Mouse (Mus musculus): ENCODE results near the gene Mapre1.

DNA sequence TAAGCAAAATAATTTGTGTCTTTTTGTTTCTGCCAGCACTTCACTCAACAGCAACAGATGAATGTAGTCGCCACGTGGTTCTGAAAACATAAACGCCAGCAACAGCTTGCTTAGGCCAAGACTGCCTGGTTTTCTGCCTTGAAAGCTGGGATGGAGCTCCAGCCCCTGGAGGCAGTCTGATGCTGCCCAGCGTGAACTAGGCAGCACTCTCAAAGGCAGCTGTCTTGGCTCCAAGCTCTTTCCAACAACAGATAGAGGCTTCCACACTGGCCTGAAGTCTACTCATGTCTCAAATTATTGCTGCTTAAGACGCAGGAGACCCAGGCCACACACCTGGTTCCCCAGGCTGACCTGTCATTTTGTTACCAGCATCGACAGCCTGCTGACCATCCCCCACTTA lies 37.7 kb upstream of the Mapre1 start:
- TF ChIP-seq POLR2A (IDR thresholded peaks at IDR 0.05; ENCODE audit: borderline replicate concordance, control insufficient read depth, low read depth, low read length) (no peak), CTCF (IDR thresholded peaks at IDR 0.05; ENCODE audit: control insufficient read depth, insufficient read depth, low read length) (no peak)
